Mouse (Mus musculus) forebrain, embryonic 13.5 days (tissue): ENCODE measurements at regions not wholly inside any gene's neighbourhood (a gene's known extent, or its start where the extent isn't known, plus 50 kb on each side); places are given as distances from the start of the nearest gene placed in this dataset.

Experiments used
- ATAC-seq: fragments of 200-750 bp; cut with Nextera tagmentation; 2 replicates; pipeline ENCODE4 v1.8.0; 2017
- H3K27ac ChIP-seq: fragments of 300-500 bp; sonication (generic); 2 replicates; pipeline ENCODE4 v1.5.1; 2015; ENCODE audit warnings: inconsistent platforms, mild to moderate bottlenecking, moderate library complexity
- H3K27me3 ChIP-seq: fragments of 300-500 bp; sonication (generic); 2 replicates; pipeline ENCODE4 v1.6.1; 2015; ENCODE audit warnings: mild to moderate bottlenecking, inconsistent platforms
- H3K36me3 ChIP-seq: fragments of 300-500 bp; sonication (generic); 2 replicates; pipeline ENCODE4 v1.6.1; 2015; ENCODE audit warnings: mild to moderate bottlenecking, inconsistent platforms; ENCODE audit not compliant: poor library complexity, severe bottlenecking
- H3K4me1 ChIP-seq: fragments of 300-500 bp; sonication (generic); 2 replicates; pipeline ENCODE4 v1.6.1; 2015; ENCODE audit warnings: inconsistent platforms
- H3K4me2 ChIP-seq: fragments of 300-500 bp; sonication (generic); 2 replicates; pipeline ENCODE4 v1.6.1; 2015; ENCODE audit warnings: inconsistent platforms, mild to moderate bottlenecking, moderate library complexity
- H3K4me3 ChIP-seq: fragments of 300-500 bp; sonication (generic); 2 replicates; pipeline ENCODE4 v1.5.1; 2015; ENCODE audit warnings: mild to moderate bottlenecking, inconsistent platforms
- H3K9ac ChIP-seq: fragments of 300-500 bp; sonication (generic); 2 replicates; pipeline ENCODE4 v1.6.1; 2015; ENCODE audit warnings: mild to moderate bottlenecking, inconsistent platforms
- H3K9me3 ChIP-seq: fragments of 300-500 bp; sonication (generic); replicated peaks from 2 replicates; pipeline ENCODE4 v1.6.1; 2016; ENCODE audit warnings: inconsistent platforms
- WGBS: fragments of 180-500 bp; shearing (Covaris S2); methylation state at CpG from one replicate; pipeline ENCODE4 v1.1.7; 2015; 5-methylcytosine and 5-hydroxymethylcytosine counted together

DNA sequence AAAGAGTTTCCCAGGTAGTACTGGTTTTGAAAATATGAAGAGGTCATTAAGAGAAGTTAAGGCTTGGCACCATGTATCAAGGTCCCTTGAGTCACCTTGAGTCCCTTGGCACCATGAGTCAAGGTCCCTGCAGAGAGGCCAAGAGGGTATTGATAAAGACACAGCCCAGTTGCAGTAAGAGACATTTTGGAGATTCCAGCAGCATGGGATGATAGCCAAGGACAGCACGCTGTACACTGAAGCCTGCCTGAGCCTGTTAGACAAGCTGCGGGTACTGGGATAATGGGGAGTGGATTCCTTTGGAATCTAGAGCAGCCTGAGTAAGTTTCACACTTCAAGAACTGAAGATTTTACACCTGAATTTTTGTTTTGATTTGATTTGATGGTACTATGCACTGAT, 468.4 kb downstream of the Htr1a start:
- 86% methylated on average over 2 of the region's 2 CpGs for WGBS
- no peak for ATAC-seq

GRCm38 (mm10) chr13:105916711-105917110, 473.3 kb downstream of the Htr1a start:
- H3K27ac ChIP-seq = no peak overlapping the region
- no peaks in the 10 kb centered on the region for H3K27me3 ChIP-seq
- no peak overlapping the region for H3K4me2 ChIP-seq
- ATAC-seq = peak; percentile 61
- H3K4me3 ChIP-seq = no peak overlapping the region
- WGBS = 28% methylated on average over 2 of the region's 2 CpGs
- no peaks in the 10 kb centered on the region for H3K4me1 ChIP-seq
- no peak overlapping the region for H3K9ac ChIP-seq
- no peaks in the 10 kb centered on the region for H3K36me3 ChIP-seq
- no peaks in the 10 kb centered on the region for H3K9me3 ChIP-seq

More for the DNA sequence above, 468.4 kb downstream of the Htr1a start:
- Histone ChIP-seq H3K4me3 (no peak overlapping the region), H3K4me2 (no peak overlapping the region), H3K27me3 (no peaks in the 10 kb centered on the region), H3K36me3 (no peaks in the 10 kb centered on the region), H3K27ac (no peak overlapping the region), H3K9me3 (no peaks in the 10 kb centered on the region), H3K9ac (no peak overlapping the region), H3K4me1 (no peaks in the 10 kb centered on the region)

DNA sequence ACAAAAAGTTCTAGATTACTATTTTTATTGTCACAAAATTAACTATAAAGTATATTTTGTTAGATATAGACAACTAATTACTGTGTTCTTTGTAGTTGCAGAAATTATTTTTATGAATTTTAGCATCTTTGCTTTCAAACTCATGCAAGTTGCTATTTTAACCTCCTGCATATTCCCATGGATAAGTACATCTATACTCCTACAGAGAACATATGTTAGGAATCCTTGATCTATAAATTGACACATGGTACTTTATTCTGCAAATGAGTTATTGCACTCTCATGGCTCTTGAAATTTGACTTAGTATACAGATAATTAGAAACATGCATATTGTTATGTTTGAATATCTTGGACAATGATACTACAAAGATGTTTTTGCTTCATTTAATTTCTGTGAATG, 478.2 kb downstream of the Htr1a start:
- Histone ChIP-seq H3K9me3 (no peaks in the 10 kb centered on the region), H3K36me3 (no peaks in the 10 kb centered on the region), H3K4me3 (no peak overlapping the region), H3K27me3 (no peaks in the 10 kb centered on the region), H3K4me1 (no peaks in the 10 kb centered on the region), H3K27ac (no peak overlapping the region), H3K4me2 (no peak overlapping the region), H3K9ac (no peak overlapping the region)
- ATAC-seq = no peak

DNA sequence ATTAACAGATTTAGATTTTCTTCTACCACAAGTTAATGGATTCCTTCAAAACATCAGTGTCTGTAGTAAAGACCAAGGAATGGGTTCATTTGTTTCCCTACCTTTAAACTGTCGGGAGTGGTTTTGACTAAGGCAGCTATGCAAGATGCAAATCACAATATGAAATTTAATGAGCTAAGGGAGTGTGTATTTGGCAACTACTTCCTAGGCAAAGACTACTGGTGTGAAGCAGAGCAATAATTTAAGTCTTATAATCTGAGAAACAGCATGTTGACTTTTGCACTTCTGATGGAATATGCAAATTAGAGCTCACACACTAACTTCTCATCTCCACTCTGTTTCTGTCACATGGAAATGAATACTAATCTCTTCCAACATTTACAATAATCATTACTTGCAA, 494.3 kb downstream of the Htr1a start:
- H3K9ac ChIP-seq = no peak overlapping the region
- peak; percentile 59; the same call in 1 of the 2 replicates for ATAC-seq
- WGBS = 87% methylated on average over 1 of the region's 1 CpGs

More for the DNA sequence above, 494.3 kb downstream of the Htr1a start:
- H3K27ac ChIP-seq = no peak overlapping the region
- no peaks in the 10 kb centered on the region for H3K27me3 ChIP-seq
- H3K4me3 ChIP-seq = no peak overlapping the region
- H3K4me1 ChIP-seq = no peaks in the 10 kb centered on the region
- H3K9me3 ChIP-seq = no peaks in the 10 kb centered on the region
- H3K36me3 ChIP-seq = no peaks in the 10 kb centered on the region
- no peak overlapping the region for H3K4me2 ChIP-seq
